Mouse (Mus musculus): Measurements from ENCODE around the gene Rapgef1.

Rapgef1 gene

GRCm38 (mm10) chr2:29619484-29620300, at the start of gene Rapgef1:
Rapgef1 (plus strand) TSS chr2:29619720.
- peak; percentile 81 for DNase-seq

- DNase-seq: no peak
Observed at GRCm38 (mm10) chr2:29571921-29572700, 47.4 kb upstream of the Rapgef1 start.

GRCm38 (mm10) chr2:29572811-29573427, 46.6 kb upstream of the Rapgef1 start:
- no peak for DNase-seq

GRCm38 (mm10) chr2:29573591-29573990, 45.9 kb upstream of the Rapgef1 start:
- no peak for DNase-seq

GRCm38 (mm10) chr2:29574187-29574586, 45.3 kb upstream of the Rapgef1 start:
- no peak for DNase-seq

GRCm38 (mm10) chr2:29582415-29582814, 37.1 kb upstream of the Rapgef1 start:
- DNase-seq: peak; percentile 78

GRCm38 (mm10) chr2:29586017-29586702, 33.4 kb upstream of the Rapgef1 start:
- no peak for DNase-seq

- no peak for DNase-seq
Observed at GRCm38 (mm10) chr2:29588006-29588405, 31.5 kb upstream of the Rapgef1 start.

- no peak for DNase-seq
Observed at GRCm38 (mm10) chr2:29589266-29589665, 30.3 kb upstream of the Rapgef1 start.

- DNase-seq: peak; percentile 86
Observed at GRCm38 (mm10) chr2:29591626-29592025, 27.9 kb upstream of the Rapgef1 start.

- DNase-seq: no peak
Observed at GRCm38 (mm10) chr2:29592537-29592936, 27.0 kb upstream of the Rapgef1 start.

- peak; percentile 62 for DNase-seq
Observed at GRCm38 (mm10) chr2:29603930-29604329, 15.6 kb upstream of the Rapgef1 start.

GRCm38 (mm10) chr2:29605591-29605990, 13.9 kb upstream of the Rapgef1 start:
- DNase-seq: no peak

GRCm38 (mm10) chr2:29606460-29606859, 13.1 kb upstream of the Rapgef1 start:
- no peak for DNase-seq

- no peak for DNase-seq
Observed at GRCm38 (mm10) chr2:29617341-29617740, 2.2 kb upstream of the Rapgef1 start.

- DNase-seq: no peak
Observed at GRCm38 (mm10) chr2:29618926-29619483, 515 bp upstream of the Rapgef1 start.

- DNase-seq: peak; percentile 57
Observed at GRCm38 (mm10) chr2:29620301-29620827, 844 bp downstream of the Rapgef1 start.

- DNase-seq: no peak
Observed at GRCm38 (mm10) chr2:29621163-29621562, 1.6 kb downstream of the Rapgef1 start.

- DNase-seq: no peak
Observed at GRCm38 (mm10) chr2:29621636-29622035, 2.1 kb downstream of the Rapgef1 start.

- no peak for DNase-seq
Observed at GRCm38 (mm10) chr2:29622126-29623005, 2.8 kb downstream of the Rapgef1 start.
